Mouse (Mus musculus) right cerebral cortex, postnatal 10 days (tissue): Measurements from ENCODE around the gene E330034G19Rik.
A peak's percentile ranks its signal among the peaks of the same experiment; 100 is the strongest.
"Not testable (repeated sequence)": the region's sequence is repeated elsewhere in the genome, so short reads cannot be mapped to it uniquely, and the experiment has no call there.

Experiments
- DNase-seq, 2 experiments: peaks; one replicate each; pipeline ENCODE4 v3.0.0; 2021; ENCODE audit warnings: low spot score in 2 of 2

Gene E330034G19Rik

GRCm38 (mm10) chr14:24347007-24347406 lies 54.0 kb downstream of the E330034G19Rik start:
- not testable (repeated sequence) for DNase-seq

- peak; percentile 29 to 55 for DNase-seq
These were observed 65.4 kb downstream of the E330034G19Rik start for GRCm38 (mm10) chr14:24358295-24358951.
